Comparison of ENCODE assay signal across 20 mouse cellular contexts in the genomic region with DNA sequence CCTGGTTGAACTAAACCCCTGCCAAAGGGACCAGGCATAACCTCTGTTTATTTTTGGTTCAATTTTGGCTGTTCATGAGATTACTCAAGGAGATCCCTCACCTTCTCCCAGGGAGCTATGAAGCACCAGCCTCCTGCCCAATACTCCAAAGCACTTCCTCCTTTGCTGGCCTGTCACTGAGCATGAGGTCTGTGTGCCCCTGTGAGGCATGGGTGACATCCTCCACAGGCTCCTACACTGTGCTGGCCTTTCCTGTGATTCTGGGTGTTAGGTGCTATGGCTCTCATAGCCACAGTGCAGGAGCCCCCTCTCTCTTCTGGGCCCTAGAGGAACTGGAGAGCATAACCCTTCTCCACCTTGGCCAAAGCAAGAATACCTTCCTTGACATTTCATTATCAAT. TPM values are rescaled to one million over a fixed set of nuclear protein-coding genes. Genes with fewer than 3 reads are reported as not detected.
DNase-seq lines count a peak whose midpoint lies in the region; ATAC-seq lines count a peak whose summit lies in the region.
"Had no signal": no experiment of that assay in that cellular context is flagged by ENCODE, and none has a peak within 500 bp of the region (broad histone marks: within the 10 kb centered on the region; RNA-seq: fewer than 3 reads in every experiment).

No protein-coding gene starts in this region.

- peak; percentile 46 to 51 for ATAC-seq in hematopoietic stem cell, adult 5-6 weeks (replicated peaks in 1 of 2; ENCODE audit: insufficient read depth in 1 of 2, low FRiP score in 2 of 2, low TSS enrichment in 1 of 2, low read depth in 1 of 2, poor library complexity in 2 of 2, severe bottlenecking in 2 of 2)
- ATAC-seq: activated CD4-positive, CD25-positive, alpha-beta regulatory T cell, adult 4 months; CD4-positive, CD25-positive, alpha-beta regulatory T cell, adult 4 months; forebrain, embryonic 13.5 days; forebrain, embryonic 15.5 days; forebrain, postnatal 0 days; Patski had no signal

- peak; percentile 60 for DNase-seq in heart, adult 11 months
- no peak for DNase-seq in heart, adult 18-20 months
- no peak for DNase-seq in adrenal gland, adult 2 months
- DNase-seq in retina, postnatal 1 day = no peak
- DNase-seq: adrenal gland, postnatal 10 days; adrenal gland, postnatal 25 days; B cell, adult 2 months; cerebellum, adult 11 months; cerebellum, adult 18-20 months; cerebellum, adult 8-10 months; cerebellum, adult 9-11 months; cerebellum, postnatal 14 days; cerebellum, postnatal 36 days; forebrain, postnatal 0 days had no signal

RNA-seq across cellular contexts. Expression of gene Ankrd50, which starts 53.1 kb away (rescaled TPM):
- total RNA-seq in heart, adult 18-20 months (2021) = 10 to 100 TPM; 35.0 to 35.3 TPM
- 11.8 and 13.4 TPM in 2 replicates for total RNA-seq in hematopoietic stem cell, adult 5-6 weeks (2017)
- total RNA-seq in adrenal gland, adult 2 months (2021) = 10 to 100 TPM; 32.7 to 35.0 TPM
- 9.9 and 10.8 TPM in 2 replicates for polyA plus RNA-seq in adrenal gland, adult 2 months (2012; rRNA removed)
